Mouse (Mus musculus) heart, postnatal 25 days (tissue): ENCODE results near the gene AU040320. TPM values are rescaled to one million over a fixed set of nuclear protein-coding genes. Genes with fewer than 3 reads are reported as not detected.

ENCODE experiments used
- DNase-seq: peaks from one replicate; pipeline ENCODE4 v3.0.0; 2022; ENCODE audit warnings: low spot score
- intact Hi-C: fragments of 180-260 bp; cut with DNase I; formaldehyde crosslinking; loops from one replicate; pipeline ENCODE4 v1.15.1; 2025
- total RNA-seq, 2 experiments: library from RNA; stranded (reverse); gene quantifications; 2 replicates each; pipeline ENCODE4 v1.2.3; 2021

Gene AU040320
- total RNA-seq, 2 experiments from 2014 or later, result 29.6 to 33.5 TPM

DNA sequence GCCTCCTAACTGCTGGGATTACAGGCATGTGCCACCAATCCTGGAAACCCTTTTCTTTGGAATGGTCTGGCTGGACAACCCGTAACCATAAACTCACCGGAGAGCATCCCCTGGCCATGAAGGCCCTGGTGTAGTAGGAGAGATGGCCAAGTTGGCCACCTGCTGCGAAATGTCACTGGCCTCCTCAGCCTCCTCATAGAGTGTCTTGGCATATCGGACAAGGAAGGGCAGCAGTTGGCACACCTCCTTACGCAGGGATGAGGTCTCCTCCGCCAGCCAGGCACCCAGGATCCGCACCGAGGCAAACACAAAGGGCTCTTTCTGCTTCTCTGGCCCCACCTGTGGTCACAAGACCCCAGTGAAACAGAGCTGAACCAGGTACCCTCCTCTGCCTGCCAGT lies 5.0 kb upstream of the AU040320 start:
- intact Hi-C loops, result no loop called here

GRCm38 (mm10) chr4:126749553-126749952 lies 3.8 kb upstream of the AU040320 start:
- no peak for DNase-seq
- intact Hi-C loops, result no loop called here

More for the DNA sequence above, 5.0 kb upstream of the AU040320 start:
- no peak for DNase-seq

DNA sequence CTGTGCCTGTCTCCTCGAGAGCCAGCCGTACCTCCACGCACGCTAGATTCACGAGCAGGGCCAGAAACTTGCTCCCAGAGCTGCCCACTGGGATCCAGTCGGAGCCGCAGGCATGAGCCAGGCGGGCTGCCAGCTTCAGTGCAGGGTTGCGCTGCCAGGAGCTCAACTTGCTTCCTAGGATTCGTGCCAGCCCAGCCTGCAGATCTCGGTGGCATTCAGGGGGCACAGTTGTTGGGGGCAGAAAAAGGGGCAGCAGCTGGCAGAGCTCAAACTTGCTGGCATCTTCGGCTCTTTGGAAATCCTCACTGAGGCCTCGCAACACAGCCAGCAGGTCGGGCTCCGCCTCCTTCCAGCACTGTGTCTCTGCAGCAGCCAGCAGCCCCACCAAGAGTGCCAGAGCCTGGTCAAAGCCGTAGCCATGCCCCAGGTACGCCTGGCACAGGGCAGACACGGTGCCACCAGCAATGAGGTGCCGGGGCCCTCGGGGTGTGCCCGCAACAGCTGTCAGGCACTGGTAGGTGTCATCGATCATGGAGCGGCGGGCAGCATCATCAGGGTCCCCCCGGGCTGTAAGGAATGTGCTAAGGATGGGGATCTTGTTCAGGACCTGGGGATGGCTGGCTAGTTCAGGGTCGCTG lies 3.2 kb upstream of the AU040320 start:
- DNase-seq, result no peak
- intact Hi-C loops, result loop anchor here (5.0 to 10.0 kb wide), 2 partner anchors 73 to 215 kb away; partner anchors contain the start of genes Psmb2 and Zmym4

GRCm38 (mm10) chr4:126750863-126751555 lies 2.3 kb upstream of the AU040320 start:
- intact Hi-C loops, result loop anchor here (5.0 to 10.0 kb wide), 2 partner anchors 74 to 214 kb away; partner anchors contain the start of genes Psmb2 and Zmym4
- no peak for DNase-seq

- no peak for DNase-seq
- intact Hi-C loops, result loop anchor here (5.0 to 10.0 kb wide), 2 partner anchors 74 to 213 kb away; partner anchors contain the start of genes Psmb2 and Zmym4
Measured at GRCm38 (mm10) chr4:126751556-126752023, 1.8 kb upstream of the AU040320 start.

GRCm38 (mm10) chr4:126752024-126752607 lies 1.2 kb upstream of the AU040320 start:
- intact Hi-C loops, result loop anchor here (5.0 to 10.0 kb wide), 2 partner anchors 75 to 213 kb away; partner anchors contain the start of genes Psmb2 and Zmym4

DNA sequence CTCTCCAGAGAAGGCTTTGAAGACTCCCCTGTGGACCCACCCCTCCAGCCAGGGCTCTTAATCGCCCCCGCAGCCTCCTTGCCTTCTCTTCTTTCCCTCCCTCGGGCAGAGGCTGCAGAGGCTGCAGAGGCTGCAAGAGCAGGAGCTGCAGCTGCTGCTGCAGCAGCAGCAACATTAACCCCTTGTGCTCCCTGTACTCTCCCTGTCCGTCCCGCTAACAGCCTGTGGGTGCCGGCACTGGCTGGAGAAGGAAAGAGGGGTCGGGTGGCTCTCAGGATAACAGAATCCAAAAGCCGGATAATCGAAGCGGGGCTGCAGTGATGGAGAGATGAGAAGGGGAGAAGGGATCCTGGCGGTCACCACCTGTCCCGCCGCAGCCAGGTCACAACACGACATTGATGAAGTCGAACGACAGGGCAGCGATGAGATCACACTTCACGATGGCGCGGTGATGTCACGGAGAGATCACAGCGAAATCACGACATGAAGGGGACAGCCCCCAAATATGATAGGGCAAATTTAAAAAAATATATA lies 669 bp upstream of the AU040320 start:
- intact Hi-C loops, result loop anchor here (5.0 to 10.0 kb wide), 2 partner anchors 75 to 212 kb away; partner anchors contain the start of genes Psmb2 and Zmym4
- no peak for DNase-seq

More at GRCm38 (mm10) chr4:126752024-126752607, 1.2 kb upstream of the AU040320 start:
- DNase-seq, result no peak

- no peak for DNase-seq
- intact Hi-C loops, result loop anchor here (5.0 to 10.0 kb wide), 2 partner anchors 77 to 211 kb away; partner anchors contain the start of genes Psmb2 and Zmym4
Measured at GRCm38 (mm10) chr4:126754231-126754611, 877 bp downstream of the AU040320 start.

GRCm38 (mm10) chr4:126754736-126755374 lies 1.5 kb downstream of the AU040320 start:
- intact Hi-C loops, result loop anchor here (5.0 to 10.0 kb wide), 2 partner anchors 78 to 210 kb away; partner anchors contain the start of genes Psmb2 and Zmym4
- DNase-seq, result no peak

GRCm38 (mm10) chr4:126756766-126757165 lies 3.4 kb downstream of the AU040320 start:
- no peak for DNase-seq
- intact Hi-C loops, result loop anchor here (10.0 kb wide), 1 partner anchor 208 kb away; the partner anchor contains the start of gene Zmym4

GRCm38 (mm10) chr4:126758299-126758698 lies 5.0 kb downstream of the AU040320 start:
- no peak for DNase-seq
- intact Hi-C loops, result loop anchor here (10.0 kb wide), 1 partner anchor 207 kb away; the partner anchor contains the start of gene Zmym4

GRCm38 (mm10) chr4:126759435-126759834 lies 6.1 kb downstream of the AU040320 start:
- intact Hi-C loops, result loop anchor here (10.0 kb wide), 1 partner anchor 205 kb away; the partner anchor contains the start of gene Zmym4
- no peak for DNase-seq

- DNase-seq, result no peak
- intact Hi-C loops, result no loop called here
Measured at GRCm38 (mm10) chr4:126762586-126763359, 9.4 kb downstream of the AU040320 start.

GRCm38 (mm10) chr4:126763483-126763882 lies 10.1 kb downstream of the AU040320 start:
- no peak for DNase-seq
- intact Hi-C loops, result no loop called here

- DNase-seq, result no peak
- intact Hi-C loops, result no loop called here
Measured at GRCm38 (mm10) chr4:126769800-126770563, 16.6 kb downstream of the AU040320 start.

DNA sequence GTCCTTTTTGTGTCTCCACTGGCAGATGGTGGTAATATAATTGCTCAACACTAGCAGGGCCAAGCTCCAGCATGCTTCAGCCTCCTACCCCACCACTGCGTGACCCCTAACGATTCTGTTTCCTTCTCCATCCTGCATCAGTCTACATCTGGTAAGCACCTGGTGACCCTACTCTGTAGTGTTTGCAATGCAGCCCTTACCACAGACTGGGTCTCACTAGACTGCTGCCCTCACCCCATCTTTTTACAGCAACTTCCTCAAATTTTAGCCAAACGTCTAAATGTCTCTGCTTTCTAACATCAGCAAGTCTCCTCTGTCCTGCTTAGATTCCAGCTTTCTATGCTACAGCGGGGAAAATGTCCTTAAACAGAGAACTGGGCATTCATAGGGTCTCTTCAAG lies 17.5 kb downstream of the AU040320 start:
- intact Hi-C loops, result no loop called here
- DNase-seq, result no peak

- intact Hi-C loops, result no loop called here
- DNase-seq, result no peak
Measured at GRCm38 (mm10) chr4:126773871-126774270, 20.5 kb downstream of the AU040320 start.

GRCm38 (mm10) chr4:126775182-126775581 lies 21.8 kb downstream of the AU040320 start:
- DNase-seq, result no peak
- intact Hi-C loops, result no loop called here
